Mouse (Mus musculus): ENCODE results near the gene Bcl7b.

DNA sequence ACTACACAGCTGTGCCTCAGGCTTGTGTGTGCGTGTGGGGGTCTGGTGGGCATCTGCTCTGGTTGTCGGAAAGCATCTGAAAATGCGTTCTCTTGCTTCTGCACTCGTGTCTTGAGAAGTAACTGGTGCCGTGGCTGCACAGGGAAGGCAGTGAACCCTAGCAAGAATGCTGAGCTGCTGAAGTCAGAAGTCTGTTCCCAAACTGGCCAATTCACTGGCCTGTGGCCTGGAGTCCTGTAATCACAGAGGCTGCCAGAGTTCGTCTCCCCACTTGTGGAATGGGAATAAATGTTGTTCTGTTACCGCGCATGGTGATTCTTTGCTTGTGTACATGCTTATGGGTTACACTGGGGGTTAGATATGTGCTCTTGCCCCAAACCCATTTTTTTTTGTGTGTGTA lies 5.7 kb upstream of the Bcl7b start:
- TF ChIP-seq POLR2A (IDR thresholded peaks at IDR 0.05; ENCODE audit: insufficient read depth, low read depth, low read length): no peak
- no peak for TF ChIP-seq CTCF (IDR thresholded peaks at IDR 0.05; ENCODE audit: insufficient read depth, low read depth, low read length)

All from olfactory bulb, adult 2 months (tissue).